Mouse (Mus musculus) large intestine, adult 2 months (tissue): ENCODE data around the gene Gm45753. TPM values are rescaled to one million over a fixed set of nuclear protein-coding genes. Genes with fewer than 3 reads are reported as not detected.
A peak's percentile ranks its signal among the peaks of the same experiment; 100 is the strongest.
"Not testable (repeated sequence)": the region's sequence is repeated elsewhere in the genome, so short reads cannot be mapped to it uniquely, and the experiment has no call there.

ENCODE experiments used
- DNase-seq: peaks from one replicate; pipeline ENCODE4 v3.0.0-alpha.2; 2012; ENCODE audit warnings: low read depth, low spot score
- WGBS: fragments of 180-500 bp; shearing (Covaris S2); methylation state at CpG from one replicate; pipeline ENCODE4 v1.1.7; 2018; 5-methylcytosine and 5-hydroxymethylcytosine counted together
- polyA plus RNA-seq: library from polyadenylated mRNA; depleted of rRNA; stranded (reverse); fragments of >200 nt; gene quantifications from 2 replicates; pipeline ENCODE4 v1.2.3, GENCODE M21; 2012; rRNA removed

The Gm45753 gene
- 0.12 TPM in 1 of 2 replicates, not detected in the other for polyA plus RNA-seq

DNA sequence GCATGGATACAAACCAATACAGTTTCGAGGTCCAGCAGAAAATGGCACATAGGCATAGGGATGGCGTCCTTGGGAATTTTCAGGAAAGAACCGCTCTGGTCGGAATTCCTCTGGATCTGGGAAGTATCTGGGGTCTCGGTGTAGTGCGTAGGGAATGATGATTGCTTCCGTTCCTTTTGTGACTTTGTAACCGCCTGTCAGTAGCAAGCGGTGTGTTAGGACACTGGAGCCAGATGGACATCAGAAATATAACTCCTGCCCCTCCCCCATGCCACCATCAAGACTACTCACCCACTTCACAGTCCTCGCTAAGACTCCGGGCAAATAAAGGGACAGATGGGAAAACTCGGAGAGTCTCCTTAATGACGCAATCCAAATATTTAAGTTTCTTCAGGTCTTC lies at the start of gene Gm45753:
Gene Gm45753, minus strand, starts transcription at position 101 of the 400 bp plus-strand sequence.
- DNase-seq, result no peak
- 87% methylated on average over 13 of the region's 13 CpGs for WGBS

DNA sequence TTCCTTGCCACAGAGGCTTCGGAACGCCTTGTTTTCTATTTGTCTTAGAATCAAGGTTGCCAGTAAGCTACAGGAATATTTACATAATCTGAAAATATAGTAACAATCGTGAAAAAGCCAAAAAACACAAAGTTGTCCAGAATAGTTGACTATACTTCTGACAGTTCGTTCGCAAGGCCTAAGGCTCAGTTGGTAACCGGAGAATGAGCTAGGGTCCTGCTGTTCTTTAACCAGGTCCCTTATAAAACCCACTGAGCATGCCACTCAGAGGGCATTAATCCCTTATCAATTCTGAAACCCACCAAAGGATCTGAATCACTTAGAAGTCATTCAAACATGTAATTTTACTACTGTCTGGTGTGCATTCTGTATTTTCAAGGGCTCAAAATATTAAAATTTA lies 47.5 kb upstream of the Gm45753 start:
- WGBS, result 87% methylated on average over 6 of the region's 6 CpGs
- no peak for DNase-seq

GRCm38 (mm10) chr8:45345031-45345430 lies 36.8 kb upstream of the Gm45753 start:
- peak; percentile 73 for DNase-seq
- WGBS, result 8% methylated on average over 6 of the region's 6 CpGs

DNA sequence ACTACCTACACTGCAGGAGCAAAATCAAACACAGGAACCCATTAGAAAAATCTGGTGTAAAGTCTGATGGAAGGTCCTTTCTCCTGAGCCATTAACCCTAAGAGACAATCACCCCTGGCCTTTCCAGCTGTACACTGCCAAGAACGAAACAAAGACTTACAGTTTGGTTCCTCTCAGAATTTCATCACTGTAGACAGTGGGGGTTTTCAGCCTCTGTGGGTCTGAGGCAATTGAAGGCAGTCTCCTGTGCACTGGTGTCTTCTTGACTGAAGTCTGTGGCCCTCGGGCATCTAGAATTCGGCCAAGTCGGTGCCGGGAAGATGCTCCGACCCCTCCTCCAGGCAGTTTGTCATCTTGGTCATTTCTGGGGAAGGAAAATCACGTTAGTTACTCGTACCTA lies 36.0 kb upstream of the Gm45753 start:
- WGBS, result 89% methylated on average over 8 of the region's 8 CpGs
- no peak for DNase-seq

DNA sequence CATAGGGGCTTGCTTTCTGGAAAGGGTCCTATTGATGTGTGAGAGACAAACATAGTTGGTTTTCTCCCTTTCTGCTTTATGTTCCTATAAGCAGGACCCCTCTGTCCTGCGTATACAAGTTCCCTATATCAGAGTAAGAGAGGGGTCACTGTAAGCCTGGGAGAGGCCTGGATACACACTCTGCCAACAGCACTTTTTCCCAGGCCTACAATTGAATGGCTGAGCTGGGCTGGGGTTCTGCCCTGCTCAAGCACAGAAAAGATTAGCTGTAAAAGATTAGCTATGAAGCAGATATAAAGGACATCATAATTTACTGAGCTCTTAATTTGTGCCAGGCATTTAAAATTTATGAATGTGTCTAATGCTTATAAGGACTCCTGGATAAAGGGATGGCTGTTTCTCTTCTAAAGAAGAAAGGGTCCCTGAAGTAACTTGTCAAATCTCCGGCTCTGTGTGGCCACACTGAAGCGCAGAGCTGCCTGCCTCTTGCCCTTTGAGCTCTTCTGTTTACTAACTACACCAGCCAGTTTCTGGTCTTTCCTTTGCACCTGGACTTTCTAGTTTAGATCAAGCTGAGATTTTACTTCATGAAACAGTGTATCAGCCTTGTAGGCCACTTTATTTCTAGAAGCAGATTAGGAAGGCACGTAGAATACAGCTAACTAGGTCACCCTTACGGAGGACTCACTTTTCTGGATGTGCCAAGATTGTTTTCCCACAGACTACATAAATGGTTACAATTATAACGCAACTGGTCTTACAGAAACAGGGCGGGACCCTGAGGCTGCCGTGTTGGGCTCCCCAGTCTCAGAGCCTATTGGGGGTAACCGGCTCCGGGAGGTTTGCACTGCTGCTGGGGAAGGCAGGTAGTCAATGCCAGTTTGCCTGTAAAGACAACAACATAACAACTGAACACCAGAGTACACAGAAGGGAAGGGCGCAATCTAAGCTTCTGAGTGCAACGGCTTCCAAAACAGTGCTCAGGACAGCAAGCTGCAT lies 33.7 kb upstream of the Gm45753 start:
- DNase-seq, result no peak
- WGBS, result 35% methylated on average over 12 of the region's 12 CpGs

GRCm38 (mm10) chr8:45333493-45333892 lies 25.2 kb upstream of the Gm45753 start:
- DNase-seq, result no peak

DNA sequence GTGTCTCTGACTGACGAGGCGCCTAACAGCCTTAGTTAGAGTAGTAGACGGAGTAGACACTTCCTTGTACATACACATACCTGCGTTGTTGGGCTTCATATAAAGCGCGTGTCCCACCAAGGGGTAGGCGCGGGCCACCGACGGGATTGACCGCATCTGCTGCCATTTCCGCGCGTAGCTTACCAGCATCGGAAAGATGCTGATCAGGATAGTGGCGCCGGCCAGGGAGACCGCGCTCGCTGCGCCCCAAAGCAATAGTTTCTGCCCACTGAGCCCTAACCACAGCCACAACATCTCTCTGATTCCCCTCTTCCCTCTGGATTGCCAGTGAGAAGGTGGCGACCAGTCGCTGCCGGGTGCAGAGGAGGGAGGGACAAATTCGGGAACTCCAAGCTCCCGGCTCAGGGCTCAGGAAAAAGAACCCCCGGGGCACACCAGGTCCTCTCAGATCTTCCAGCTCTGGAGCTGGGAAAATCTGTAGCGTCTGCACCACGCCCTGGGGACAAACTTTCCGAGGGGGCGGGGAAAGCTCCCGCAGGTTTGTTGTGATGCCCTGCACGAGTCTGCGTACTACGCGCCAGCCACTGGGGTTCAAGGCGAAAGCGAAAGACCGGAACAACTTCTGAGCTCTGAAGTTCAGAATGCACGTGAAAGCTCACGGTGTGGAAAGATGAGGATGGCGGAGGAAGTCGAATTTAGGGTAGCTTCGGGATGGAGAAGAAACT lies 24.6 kb upstream of the Gm45753 start, which contains the start of gene Cyp4v3:
Gene Cyp4v3, minus strand, starts transcription at position 532 of the 725 bp plus-strand sequence.
- 2% methylated on average over 44 of the region's 44 CpGs for WGBS
- DNase-seq, result peak; percentile 82

More at GRCm38 (mm10) chr8:45333493-45333892, 25.2 kb upstream of the Gm45753 start:
- 7% methylated on average over 8 of the region's 8 CpGs for WGBS

GRCm38 (mm10) chr8:45330856-45331255 lies 22.6 kb upstream of the Gm45753 start:
- no peak for DNase-seq
- 74% methylated on average over 3 of the region's 3 CpGs for WGBS

DNA sequence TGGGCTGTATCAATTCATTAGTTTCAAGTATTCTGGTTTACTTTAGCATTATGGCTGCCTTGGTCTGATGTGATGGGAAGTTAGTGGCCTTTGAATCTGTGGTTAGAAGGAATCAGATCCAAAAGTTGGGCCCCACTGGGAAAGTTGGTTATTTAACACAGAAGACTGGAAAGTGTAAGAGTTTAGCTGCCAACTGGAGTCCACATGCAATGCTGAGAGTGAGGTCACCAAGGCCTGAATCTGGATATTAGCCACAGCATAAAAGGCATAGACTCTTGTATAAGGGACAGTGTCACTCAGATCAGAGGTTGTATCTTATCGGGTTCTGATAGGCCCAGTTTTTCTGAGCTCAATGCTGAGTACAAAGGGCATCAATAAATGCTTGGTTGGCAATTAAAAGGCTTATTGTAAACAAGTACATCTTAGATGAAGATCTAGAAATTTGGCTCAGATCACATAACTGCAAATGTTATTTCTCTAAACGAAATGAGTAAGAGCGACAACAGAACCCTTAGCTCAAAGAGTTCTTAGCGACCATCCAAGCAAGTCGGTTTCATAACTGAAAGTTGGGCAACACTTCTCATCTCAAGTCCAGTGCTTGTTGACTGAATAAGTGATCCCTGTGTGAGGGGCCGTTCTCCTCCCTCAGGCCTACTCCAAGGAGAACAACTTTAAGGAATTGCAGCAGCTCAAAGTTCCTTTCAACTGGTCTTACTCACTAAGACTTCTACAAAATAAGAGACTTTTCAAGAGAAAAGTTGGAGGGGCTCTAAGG lies 21.1 kb upstream of the Gm45753 start:
- 80% methylated on average over 6 of the region's 6 CpGs for WGBS
- no peak for DNase-seq

DNA sequence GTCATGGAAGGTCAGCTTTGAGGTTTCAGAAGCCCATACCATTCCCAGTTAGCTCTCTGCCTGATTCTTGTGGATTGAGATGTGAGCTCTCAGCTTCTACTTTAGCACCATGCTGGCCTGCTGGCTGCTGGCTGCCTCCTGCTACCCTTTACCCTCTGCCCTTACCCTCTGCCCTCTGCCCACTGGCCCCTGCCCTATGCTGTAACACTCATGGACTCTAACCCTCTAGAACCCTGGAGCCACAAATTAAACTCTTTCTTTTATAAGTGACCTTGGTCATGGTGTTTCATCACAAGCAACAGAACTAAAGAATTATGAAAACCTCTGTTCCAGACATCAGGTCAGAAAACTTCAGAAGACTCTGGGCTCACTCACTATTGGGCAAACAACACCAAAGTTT lies 18.8 kb upstream of the Gm45753 start:
- not testable (repeated sequence) for DNase-seq

DNA sequence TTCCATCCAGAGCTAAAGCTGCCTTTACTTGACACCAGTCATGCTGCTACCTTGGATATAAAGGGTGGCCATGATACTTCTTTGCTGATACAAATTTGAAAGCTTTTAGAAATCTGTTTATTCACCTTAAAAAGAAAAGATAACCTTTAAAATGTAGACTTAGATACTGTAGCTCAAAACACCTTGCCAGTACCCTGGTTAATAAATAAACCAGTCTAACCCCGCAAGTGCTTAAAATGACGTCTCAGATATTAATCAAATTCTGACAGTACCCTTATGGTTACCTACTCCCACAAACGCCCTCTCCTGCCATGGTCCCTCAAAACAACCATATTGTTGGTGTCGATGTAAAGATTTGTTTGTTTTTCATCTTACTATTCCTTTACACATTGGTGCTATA lies 15.9 kb upstream of the Gm45753 start:
- no peak for DNase-seq
- WGBS, result 49% methylated on average over 4 of the region's 4 CpGs

DNA sequence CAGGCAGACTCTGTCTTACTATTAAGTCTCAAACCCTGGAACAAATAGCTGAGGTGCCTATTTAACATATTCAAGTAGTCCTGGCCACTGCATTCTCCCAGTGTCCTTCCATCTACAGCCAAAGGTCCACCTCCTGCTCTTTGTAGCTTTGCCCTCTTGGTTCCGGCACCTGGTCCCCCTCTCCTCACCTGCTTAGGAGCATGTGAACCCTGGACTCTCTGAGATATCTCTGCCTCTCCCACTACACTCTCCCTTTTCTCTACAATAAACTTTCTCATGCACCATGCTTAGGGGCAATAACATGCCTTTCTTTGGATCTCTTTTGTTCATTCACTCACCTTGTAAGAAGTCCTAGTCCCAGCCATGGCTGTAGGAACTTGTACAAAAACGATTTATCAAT lies 13.1 kb upstream of the Gm45753 start:
- no peak for DNase-seq
- WGBS, result 65% methylated on average over 2 of the region's 2 CpGs

GRCm38 (mm10) chr8:45320930-45321329 lies 12.7 kb upstream of the Gm45753 start:
- no peak for DNase-seq
- WGBS, result 50% methylated on average over 1 of the region's 1 CpGs

- DNase-seq, result no peak
- 85% methylated on average over 4 of the region's 4 CpGs for WGBS
Measured at GRCm38 (mm10) chr8:45310967-45311366, 2.7 kb upstream of the Gm45753 start.

- DNase-seq, result no peak
- 81% methylated on average over 1 of the region's 1 CpGs for WGBS
Measured at GRCm38 (mm10) chr8:45305479-45305878, 2.8 kb downstream of the Gm45753 start.

DNA sequence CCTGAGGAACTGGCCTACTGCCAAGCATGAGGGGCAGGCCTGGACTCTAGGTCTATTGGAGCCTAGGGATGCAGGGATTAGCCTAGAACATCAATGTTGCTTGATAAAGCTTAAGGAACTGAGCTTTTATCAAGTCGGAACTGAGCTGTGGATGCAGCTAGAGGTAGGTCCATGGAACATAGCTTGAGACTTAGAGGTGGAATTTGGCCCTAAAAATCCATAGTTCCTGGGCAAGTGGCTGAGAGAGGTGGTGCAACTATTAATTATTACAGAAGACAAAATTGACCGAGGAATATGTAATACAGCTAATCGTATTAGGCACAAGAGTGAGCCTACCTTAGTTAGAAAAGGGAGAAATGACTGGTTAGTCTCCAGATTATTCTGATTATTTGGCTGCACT lies 3.9 kb downstream of the Gm45753 start:
- 93% methylated on average over 3 of the region's 3 CpGs for WGBS

DNA sequence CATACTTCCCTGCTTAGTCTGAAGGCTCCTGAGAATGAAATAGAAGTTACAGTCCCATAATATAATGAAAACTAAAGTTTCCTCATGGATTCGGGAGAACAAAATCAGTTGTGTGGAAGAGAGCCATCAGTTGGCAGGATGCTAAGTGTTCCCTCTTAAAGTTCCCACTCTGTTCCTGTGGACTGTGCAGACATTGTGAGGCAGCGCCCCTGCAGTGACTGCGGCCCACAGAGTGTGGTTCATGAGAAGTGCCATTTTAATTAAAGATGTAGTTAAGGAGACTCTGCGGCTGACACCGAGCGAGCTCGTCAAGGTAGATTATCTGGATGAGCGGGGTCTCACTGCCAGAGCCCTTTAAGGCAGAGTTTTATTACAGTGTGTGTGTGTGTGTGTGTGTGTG lies 5.9 kb downstream of the Gm45753 start:
- no peak for DNase-seq
- WGBS, result 75% methylated on average over 8 of the region's 8 CpGs

More for the DNA sequence above, 3.9 kb downstream of the Gm45753 start:
- DNase-seq, result no peak

- WGBS, result 80% methylated on average over 6 of the region's 6 CpGs
- no peak for DNase-seq
Measured at GRCm38 (mm10) chr8:45295276-45295675, 13.0 kb downstream of the Gm45753 start.

GRCm38 (mm10) chr8:45294687-45295086 lies 13.6 kb downstream of the Gm45753 start, which contains the start of gene Klkb1:
TSS of gene Klkb1 (minus strand) at chr8:45294859.
- 53% methylated on average over 7 of the region's 7 CpGs for WGBS
- no peak for DNase-seq

DNA sequence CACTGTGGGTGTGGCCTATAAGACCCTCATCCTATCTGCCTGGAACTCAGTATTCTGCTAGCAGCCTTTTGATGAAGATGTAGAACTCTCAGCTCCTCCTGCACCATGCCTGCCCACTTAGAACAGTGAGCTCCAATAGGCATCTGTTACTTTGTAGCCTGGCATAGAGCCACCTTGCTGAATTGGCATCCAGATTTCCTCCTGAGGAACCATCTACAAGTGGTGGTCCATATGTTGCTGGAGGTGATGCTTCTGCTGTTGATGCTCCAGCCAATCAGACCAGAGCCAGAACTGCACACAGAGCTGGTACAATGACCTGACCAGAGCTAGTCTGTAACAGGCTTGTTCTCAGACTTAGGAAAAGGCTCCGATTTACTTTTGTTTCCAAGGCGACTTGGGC lies 16.5 kb downstream of the Gm45753 start:
- DNase-seq, result no peak
- 84% methylated on average over 2 of the region's 2 CpGs for WGBS
